Mouse (Mus musculus) MN1 (cell line): ENCODE results near the gene Alyref.
"Not testable (repeated sequence)": the region's sequence is repeated elsewhere in the genome, so short reads cannot be mapped to it uniquely, and the experiment has no call there.

ENCODE experiments used
- DNase-seq: peaks from one replicate; pipeline ENCODE4 v3.0.0-alpha.2; 2016; ENCODE audit warnings: low spot score

Alyref gene

DNA sequence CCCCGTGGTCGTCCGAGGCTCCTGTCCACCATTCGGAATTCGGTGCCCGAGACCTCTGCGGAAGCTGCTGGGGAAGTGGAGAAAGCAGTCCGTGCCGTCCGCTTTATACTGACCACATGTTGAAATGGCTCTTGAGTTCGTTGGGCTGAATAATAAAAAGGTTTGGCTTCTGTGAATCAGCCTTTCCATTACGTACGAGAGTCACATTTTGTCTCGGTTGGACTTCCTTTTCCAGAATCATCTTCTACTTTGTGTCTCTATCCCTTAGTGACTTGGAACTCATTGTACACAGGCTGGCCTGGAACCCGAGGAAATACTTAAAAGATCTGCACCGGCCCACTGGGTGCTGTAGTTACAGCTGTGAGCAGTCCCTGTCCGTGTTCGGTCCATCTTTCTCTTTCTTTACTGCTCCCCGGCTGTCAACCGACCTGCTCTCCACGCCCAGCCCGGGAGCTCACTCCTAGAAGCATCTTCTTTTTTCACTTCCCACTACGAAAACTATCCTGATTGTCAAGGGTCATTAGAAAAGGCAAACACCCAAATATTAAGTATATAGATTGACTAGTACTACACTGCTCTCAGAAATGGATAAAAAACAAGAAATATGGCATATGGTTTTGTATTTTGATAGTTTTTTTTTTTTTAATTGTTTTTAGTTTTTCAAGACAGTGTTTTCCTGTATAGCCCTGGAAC lies 24.4 kb downstream of the Alyref start:
- no peak for DNase-seq

DNA sequence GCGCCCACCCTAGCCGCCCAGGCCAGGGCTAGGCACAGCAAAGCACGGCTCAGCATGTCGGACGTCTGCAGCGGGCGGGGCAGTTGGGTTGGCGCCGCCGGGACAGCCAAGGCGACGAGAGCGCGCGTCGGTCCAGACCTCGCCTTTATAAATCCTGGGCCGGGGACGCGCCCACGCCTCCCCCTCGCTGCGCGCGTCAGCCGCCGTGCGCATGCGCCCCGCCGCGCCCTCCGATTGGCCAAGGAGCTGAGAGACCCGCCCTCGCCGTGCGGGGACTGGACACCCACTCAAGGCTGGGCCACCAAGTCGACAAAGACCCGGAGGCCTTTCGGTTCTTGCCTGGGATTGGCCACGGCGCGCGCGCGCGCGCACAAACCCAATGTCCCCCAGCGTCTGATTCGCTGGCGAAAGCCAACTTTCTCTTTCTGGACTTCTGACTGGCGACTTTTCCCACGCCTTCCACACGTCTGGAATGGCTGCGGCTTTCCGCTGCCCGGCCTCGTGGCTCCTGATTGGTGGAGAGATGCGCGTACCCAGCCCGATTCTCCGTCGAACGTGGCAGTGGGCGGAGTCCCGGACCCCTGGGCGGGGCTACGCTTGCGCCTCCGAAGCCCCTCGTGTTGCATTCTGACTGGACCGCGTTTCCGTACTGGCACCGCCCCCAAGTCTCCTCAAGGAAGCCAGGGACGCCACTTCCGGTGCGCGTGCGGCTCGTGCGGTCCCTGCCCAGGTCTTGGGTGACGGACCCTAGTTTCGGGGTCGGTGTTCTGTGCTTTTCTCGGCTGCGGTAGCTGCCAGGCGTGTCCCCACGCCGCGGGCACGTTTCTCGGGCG lies 25.2 kb downstream of the Alyref start, which contains the start of gene P4hb:
Gene P4hb, minus strand, starts transcription at position 502 of the 833 bp plus-strand sequence.
- DNase-seq: peak; percentile 99

DNA sequence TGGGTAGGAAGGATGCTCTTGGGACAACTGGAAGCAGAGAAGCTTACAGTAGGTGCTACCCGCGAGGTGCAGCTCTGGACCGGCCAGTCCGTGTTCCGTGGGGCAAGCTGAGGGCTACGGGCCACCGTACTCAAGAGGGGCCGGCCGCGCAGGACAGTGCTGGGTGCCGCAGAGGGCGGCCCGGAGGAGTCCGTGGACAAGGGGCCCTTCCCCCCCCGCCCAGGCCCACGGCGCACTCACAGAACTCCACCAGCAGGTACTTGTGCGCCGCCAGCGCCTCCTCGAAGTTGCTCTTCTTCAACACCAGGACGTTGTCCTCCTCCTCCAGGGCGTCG lies 25.8 kb downstream of the Alyref start:
- no peak for DNase-seq

DNA sequence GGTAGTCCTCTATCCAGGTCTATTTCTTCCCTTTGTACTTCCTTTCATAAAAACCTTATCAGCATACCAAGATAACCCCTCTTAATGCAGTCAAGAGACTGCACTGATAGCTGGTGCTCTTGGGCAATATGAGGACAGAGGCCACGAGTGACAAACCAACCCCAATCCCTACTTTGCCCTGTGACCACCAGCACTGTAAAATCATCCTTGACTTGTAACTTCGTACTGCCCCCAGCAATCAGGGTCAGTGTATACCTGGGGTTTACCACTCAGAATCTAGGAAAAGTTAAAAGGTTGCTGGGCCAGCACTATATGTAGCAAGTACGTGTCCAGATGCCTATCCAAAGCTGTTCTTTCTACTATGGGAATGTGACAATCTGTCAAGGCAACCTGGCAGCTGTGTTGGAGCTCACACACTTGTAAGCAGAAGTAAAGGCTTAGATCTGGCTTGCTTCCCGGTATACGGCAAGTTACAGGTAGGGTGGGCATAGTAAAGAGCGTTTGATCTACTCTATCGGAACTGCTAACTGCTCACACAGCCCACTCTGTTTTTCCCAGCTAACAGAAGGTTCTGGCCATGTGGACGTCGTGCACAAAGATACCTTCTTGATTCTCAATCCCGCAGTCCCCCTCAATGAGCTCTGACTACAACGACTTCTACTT lies 26.3 kb downstream of the Alyref start:
- DNase-seq: no peak

DNA sequence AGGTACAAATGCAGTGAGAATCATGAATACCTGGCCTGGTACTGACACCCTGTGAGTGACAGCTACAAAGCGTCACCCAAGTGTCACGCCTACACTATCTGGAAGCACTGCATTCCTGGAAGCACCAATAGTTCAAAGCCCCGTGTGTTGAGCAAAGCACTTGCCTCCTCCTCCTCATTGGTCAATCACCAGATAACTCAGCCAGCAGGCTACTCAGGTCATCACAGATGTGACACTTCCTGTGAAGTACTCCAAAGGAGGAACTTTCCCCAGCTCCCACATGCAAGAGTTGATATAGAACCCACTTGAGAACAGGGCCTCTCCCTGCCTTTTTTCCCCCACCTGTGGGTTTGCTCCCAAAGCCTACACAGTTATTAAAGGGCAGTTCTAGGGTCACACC lies 27.0 kb downstream of the Alyref start:
- no peak for DNase-seq

DNA sequence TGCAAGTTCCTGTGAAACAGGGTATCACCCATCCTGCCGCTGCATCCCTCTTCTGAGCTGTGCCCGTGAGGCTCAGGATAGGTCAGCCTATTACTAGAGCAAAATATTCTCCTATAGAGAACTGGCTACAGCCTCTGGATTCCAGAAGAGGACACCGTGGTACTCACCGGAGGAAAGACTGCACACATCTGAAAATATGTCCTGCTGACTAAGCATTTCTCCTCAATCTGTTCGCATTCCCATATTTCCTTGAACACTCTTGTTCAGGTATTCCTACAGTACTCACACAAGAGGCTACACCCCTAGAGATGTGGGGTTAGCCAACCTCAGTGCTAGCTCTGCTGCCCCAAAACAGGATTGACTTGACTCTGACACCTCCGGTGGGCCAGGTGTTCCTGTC lies 29.8 kb downstream of the Alyref start:
- DNase-seq: no peak

DNA sequence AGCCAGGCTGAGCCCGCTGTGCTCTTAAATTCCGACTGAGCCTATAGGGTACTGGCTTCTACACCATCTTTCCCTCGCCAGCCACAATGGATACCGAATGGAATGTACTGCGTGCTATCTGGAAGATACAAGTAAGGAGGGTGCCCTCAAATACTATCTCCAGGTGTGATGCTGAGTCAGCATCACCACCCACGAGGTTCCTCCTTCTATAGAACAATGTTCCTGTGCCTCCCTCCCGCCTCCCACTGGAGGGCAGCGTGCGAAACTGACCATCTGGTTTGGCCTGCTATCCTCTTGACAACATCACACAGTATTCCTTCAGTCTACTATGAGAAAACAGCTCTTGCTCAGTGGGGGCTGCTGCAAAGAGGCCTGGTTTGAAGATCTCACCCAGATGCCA lies 33.1 kb downstream of the Alyref start:
- no peak for DNase-seq

DNA sequence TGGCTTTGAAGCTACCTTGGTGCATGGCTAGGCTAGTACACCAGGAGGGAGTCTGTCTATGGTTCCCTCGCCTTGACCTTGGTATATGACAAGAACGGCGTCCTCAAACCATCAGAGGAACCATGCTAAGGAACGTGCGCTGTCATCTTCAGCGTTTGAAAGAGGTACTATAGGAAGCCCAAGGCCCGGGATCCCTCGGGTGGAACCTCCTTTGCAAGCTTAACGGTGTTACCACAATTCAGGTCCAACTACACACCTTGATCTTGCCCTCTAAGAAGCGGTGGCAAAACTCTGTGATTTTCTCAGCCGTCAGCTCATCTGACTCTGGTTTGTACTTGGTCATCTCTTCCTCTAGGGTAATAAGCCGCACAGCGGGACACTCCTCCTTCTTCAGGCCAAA lies 35.2 kb downstream of the Alyref start:
- no peak for DNase-seq

DNA sequence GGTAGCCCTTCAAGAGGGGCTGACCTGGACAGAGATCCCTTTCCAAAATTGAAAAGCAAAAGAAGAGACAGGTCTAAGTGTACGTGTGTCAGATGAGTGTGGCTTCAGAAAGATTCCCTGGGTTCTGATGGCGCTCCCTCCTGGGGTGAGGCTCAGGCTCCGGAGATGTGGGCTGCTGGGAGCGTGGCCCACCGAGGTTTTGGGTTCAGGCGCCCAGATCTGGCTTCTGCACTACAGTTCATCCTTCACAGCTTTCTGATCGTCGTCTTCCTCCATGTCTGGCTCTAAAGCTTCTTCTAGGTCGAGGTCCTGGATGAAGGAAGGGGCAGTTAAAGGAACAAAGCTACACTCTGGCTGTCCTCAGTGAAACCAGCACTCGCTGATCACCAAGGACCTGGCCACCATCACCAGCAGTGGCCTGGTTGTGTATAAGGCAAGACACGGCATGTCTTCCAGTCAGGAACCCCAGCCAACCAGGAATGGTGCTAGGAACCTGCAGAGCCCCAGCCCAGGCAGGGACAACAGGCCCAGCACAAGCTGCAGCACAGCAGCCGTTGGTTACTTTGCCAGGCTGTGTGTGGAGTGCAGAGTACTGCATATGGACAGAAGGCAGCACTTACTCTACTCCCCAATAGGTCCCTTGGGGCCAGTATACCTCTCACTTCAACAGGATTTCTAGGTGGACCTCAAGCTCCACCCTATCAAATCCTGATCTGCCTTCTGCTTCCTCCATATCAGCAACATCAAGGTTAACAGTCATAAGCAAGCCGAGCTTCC lies 37.0 kb downstream of the Alyref start:
- DNase-seq: no peak

DNA sequence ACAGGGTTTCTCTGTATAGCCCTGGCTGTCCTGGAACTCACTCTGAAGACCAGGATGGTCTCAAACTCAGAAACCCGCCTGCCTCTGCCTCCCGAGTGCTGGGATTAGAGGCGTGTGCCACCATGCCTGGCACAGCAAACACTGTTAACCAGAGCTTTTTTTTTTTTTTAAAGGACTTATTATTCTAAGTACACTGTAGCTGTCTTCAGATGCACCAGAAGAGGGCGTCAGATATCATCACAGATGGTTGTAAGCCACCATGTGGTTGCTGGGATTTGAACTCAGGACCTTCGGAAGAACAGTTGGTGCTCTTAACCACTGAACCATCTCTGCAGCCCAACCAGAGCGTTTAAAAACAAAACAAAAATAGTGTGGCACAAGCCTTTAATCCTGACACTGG lies 39.3 kb downstream of the Alyref start:
- not testable (repeated sequence) for DNase-seq

DNA sequence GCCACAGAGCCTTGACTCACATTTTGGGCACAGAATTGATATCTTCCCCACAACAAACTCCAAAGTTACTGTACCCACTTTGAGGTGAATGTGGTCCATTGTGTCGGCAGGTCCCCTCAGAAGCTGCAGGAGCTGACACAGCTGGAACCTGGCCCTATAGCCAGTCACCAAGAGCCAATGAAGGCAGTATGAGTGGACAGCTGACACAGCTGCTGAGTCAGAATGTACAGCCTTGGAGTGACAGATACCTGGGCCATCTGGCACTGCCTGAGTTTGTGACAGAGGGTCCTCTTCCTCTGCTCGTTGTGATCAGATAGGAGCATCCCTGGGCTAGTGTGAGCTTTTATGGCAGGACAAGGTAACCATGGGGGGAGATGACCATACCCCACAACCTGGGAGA lies 42.9 kb downstream of the Alyref start:
- no peak for DNase-seq

DNA sequence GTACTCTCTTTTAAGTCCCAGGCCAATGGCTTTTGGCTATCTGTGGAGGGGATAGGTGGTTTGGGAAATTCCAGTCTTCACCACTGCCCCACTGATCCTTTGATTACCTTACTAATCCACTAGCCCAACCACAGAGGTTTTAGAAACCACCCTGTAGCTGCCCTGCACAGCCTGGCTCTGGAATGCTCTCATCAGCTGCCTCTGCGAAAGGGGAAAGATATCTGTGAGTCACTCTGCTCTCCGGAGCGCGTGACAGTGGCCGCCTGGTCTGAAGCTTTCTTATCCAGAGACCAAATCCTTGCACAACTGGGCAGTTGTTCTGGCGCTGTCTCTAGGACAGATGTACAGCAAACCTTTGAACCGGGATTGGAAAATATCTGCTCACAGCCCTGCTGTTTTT lies 43.3 kb downstream of the Alyref start:
- peak; percentile 69 for DNase-seq

DNA sequence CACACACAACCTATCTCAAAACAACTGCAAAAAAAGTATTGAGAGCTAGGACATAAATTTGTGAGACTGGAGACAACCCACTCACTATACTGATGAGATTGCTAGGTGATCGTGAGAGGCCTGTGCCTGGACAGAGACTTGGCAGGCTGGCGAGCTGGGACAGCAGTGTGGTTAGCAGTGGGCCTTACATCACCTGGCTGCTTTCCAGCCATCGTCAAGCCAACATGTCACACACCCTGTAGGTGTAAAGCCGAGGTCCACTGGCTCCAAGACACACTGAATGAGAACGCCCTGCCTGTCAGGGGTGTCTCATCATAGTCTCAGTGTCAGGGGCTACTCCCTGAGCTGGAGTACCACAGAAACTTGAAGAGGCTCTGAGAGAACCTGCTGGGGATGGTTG lies 45.4 kb downstream of the Alyref start:
- no peak for DNase-seq

DNA sequence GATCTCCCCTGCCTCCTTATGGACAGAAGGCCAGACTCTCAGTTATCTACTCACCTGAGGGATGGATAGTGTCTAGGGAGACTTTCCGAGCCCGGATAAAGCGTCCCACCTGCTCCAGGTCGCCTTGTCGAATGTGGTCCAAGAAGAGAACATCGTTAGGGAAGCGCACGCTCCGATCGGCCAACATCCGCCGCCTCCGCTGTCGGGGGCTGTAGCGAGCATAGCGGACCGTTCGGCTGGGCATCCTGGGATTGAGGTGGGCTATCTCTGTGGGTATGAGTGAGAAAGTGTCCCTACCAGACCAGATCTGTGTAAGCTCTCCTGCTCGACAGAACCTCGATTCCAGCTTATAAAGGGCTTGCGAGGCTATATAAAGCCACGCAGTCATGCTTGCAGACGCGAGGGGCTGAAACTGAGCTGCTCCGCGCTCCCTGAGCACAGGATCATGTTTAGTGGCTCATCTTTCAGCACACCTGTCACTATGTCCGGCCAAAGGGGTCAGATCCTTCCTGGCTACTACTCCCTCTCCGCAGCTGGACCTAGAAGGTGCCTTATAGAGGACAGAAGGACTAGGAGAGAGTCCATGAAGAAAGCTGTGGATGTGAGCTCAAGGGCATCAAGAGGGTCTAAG lies 47.2 kb downstream of the Alyref start, which contains the start of gene Ppp1r27:
Gene Ppp1r27, minus strand, starts transcription at position 323 of the 631 bp plus-strand sequence.
- no peak for DNase-seq

DNA sequence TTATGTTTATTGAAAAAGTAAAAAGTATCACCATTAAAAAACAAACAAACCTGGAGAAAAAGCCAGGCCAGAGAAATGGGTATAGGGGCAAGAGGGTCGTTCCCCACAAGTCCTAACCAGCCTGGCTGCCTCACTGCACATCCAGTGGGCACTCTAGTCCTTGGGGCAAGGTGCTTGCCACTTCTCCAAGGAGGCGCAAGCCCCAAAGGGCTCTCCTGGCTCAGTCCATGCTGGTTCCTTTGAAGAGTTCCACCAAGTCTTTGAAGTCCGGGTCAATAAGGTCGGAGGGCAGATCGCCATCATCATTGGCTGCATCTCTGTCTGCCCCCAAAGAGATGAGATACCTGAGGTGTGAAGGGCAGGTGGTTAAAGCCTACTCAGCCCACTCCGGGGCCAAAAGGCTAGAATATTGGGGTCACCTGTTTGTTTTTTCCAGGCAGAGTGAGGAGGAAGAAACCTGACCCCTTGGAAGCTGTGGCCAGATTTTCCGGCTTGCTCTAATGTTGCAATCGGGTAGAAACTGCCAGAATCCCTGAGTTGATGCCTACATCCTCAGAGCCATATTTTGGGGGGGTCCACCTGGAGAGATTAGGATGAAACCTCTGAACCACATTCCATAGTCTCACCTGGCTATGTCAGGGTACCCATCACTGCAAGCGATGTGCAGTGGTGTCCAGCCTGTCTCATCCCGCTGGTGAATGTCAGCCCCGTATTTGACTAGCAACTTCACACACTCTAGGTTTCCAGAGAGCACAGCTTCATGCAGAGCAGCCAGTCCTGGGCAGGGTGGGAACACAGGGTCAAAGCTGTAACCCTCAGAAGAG lies 48.0 kb downstream of the Alyref start:
- DNase-seq: no peak

DNA sequence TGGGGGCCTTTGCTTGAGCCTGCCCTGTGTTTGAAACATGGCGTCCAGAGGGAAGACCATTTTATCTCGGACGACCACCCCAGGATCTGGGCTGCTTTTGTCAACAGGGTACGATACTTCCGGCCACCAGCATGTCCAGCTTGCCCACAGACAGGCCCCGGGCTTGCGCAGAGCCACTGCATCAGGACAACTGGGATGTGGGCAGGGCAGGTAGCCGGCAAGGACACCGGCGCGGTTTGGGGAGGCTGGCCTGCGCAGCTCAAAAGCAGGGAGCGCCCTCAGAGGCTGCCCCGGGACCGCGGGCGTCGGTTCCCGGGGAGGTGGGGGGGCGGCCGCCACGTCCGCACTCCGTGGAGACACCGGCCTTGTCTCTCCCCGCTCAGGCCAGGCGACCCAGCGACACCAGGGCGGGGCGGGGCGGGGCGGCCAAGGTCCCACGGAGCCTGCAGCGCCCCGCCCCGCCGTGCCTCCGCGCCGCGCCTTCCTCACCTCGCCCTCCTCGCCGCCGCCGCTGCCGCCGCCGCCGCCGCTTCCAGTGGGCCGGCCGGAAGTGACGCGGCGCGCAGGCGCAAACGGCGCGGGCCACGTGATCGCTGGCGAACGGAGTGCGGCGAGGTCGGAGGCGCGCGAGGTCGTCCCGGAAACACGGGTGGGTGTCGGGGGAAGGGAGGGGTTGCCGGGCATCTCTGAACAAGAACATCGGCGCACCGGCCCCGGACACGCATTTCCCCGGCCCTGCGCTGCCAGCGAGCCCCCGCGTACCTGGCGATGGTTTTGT lies 48.8 kb downstream of the Alyref start, which contains the start of gene Mcrip1:
Gene Mcrip1, minus strand, starts transcription at position 560 of the 778 bp plus-strand sequence.
- peak; percentile 94 for DNase-seq

DNA sequence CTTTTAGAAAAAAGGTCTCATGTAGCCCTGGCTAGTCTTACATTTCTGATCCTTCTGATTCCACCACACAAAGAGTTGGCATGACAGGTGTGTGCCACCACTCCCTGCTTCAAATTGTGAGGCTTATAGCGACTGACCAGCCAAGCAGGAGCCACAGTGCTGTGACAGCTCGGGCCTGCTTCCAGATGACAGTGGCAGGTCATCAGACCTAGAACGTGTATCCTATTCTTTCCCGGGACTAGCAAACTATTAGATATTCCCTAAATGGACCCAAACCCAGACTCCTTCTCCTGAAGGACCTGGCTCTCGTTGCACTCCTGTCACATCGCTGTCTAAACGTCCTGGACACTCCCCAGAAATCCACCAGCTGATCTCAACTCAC lies 49.4 kb downstream of the Alyref start:
- DNase-seq: no peak

DNA sequence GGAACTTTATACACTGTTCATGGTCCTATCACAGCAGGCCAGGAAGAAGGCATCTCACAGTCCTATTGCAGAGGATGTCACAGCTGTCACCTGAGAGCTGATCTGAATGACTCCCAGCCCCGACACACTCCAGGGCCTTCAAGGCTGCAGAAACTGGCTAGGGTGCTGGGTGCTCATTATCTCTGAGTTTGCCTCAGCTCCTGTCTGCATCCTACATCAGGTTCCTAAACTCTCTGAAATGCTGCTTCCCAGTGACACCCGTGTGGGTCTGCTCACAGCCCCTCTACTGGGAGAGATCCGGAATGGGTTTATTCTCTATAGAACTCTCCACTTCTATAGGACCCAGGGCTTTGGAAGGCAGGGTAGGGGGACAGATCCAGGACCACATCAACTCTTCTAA lies 50.0 kb downstream of the Alyref start:
- no peak for DNase-seq

DNA sequence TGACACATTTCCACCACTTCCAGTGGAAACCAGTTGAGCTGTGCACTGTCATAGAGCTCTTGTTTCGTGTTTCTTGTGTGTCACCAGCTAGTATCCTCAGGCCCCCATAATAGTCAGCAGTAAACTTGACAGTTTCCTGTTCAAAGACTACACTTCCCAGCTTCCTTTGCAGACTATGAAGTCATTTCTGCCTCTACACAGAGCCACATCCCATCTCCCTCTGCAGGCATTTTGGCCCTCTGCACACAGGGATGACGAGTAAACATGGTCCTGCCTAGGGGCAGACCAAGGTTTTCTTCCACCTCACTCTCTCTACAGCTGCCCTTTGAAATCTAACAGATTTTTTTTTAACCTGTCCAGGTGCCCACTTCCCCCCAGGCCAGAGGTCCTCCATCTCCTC lies 50.7 kb downstream of the Alyref start:
- peak; percentile 50 for DNase-seq

DNA sequence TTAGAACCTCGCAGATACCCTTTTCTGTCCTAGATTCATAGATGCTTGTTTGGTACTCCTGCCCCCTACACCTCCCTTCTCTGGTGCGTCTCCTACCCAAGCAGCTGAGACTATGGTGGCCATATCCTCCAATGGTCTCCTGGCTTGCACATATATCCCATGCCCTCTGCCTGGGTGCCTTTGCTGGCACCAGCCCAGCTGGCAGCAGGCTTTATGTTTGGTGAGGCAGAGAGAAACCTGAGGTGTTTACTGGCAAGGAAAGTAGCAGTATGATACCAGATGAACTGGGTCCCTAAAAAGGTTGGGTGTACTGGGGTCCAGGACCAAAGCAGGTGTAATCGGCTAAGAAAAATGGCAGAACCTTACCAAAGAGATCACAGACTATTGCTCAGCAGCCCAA lies 52.2 kb downstream of the Alyref start:
- no peak for DNase-seq
